Mouse (Mus musculus): Measurements from ENCODE around the gene Gm20388.

DNA sequence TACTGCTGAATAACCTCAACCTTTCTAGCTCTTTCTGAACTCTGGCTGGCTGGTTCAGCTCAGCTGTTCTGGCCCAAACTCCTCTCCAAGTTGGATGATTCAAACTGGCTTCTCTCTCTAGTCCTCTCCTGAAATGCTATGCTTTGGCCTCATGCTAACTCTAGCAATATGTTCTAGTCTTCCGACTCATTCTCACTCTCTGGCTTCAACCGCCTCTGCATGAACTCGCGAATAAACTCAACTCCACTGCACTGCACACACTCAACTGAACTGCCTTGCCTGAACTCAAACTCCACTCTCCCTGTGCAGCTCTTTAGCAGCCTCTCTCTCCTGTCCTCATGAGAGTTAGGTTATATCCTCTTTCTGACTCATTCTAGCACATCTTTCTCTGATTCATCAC is 3976.5 kb downstream of the Gm20388 start:
- TF ChIP-seq CTCF (IDR thresholded peaks at IDR 0.05; ENCODE audit: low read depth), result no peak
- TF ChIP-seq EP300 (optimal IDR thresholded peaks at IDR 0.05), result no peak
